Mouse (Mus musculus) T-helper 17 cell (primary cell): ENCODE results near the gene Sox13.

Source experiments
- in situ Hi-C, 2 experiments: fragments of 300-600 bp; cut with MboI, MseI; formaldehyde crosslinking; loops; 1 replicate in 1 of 2; 2 replicates in 1 of 2; pipeline ENCODE4 v1.15.1; 2025; ENCODE audit warnings: high pct_unique_total_duplicates in 2 of 2

Sox13 gene

DNA sequence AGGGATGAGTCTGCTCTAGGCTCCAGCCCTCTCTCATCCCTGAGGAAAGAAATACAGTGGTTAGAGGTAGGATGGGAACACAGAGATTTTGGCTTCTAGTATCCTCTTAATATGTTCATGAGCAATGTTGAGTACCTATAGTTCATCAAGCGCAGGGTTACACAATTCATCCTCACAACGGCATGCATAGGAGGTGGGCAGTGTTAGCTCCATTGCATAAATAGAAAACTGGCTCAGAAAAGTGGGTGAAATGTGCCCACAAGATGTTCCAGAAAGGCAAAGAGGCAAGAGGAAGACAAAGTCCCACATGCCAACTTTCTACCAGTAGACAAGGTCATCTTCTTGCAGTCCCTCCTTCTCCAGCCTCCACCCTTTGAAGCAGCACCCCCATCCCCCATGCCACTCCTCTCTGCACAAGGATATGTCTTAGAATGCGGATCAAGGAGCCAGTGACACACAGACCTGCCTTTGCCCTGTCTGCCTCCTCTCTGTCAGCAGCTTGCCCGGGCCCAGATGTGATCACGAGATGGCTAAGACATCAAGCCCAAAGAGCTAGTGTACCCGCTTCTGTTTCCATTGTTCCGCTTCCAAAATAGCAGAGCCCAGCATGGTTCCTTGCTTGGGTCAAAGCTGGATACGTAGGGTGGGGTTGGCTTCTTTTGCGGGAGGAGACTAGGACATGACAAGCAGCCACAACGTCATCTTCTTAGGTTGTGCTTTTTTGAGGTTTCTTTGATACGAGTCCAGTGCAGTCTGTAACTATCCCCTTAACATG is 91.3 kb downstream of the Sox13 start:
- in situ Hi-C loops: no loop called here
